Mouse (Mus musculus) Patski (cell line): ENCODE data around the gene Cass4. TPM values are rescaled to one million over a fixed set of nuclear protein-coding genes. Genes with fewer than 3 reads are reported as not detected.

ENCODE experiments used
- ATAC-seq: fragments of 100-300 bp; one replicate; pipeline ENCODE4 v1.8.0; 2021
- CTCF ChIA-PET: fragments of 350-600 bp; sonication (Branson Sonifier 250); formaldehyde crosslinking; loops from one replicate; lab custom pipeline; 2022; ENCODE audit warnings: inconsistent platforms; lab: Charles Lee
- POLR2A ChIA-PET: fragments of 350-600 bp; sonication (Branson Sonifier 250); formaldehyde crosslinking; loops from one replicate; lab custom pipeline; 2022; ENCODE audit warnings: antibody characterized with exemption, inconsistent platforms; lab: Charles Lee
- DNase-seq: peaks from one replicate; pipeline ENCODE4 v3.0.0-alpha.2; 2011; ENCODE audit warnings: low read depth, low spot score
- H3K27me3 ChIP-seq: fragments of 371-371 bp; one replicate; pipeline ENCODE4 v1.5.1; 2021
- CTCF ChIP-seq: fragments of 100-300 bp; IDR thresholded peaks from one replicate; pipeline ENCODE4 v1.5.1; 2021
- in situ Hi-C: fragments of 300-500 bp; cut with MboI; formaldehyde crosslinking; loops from 3 replicates; pipeline ENCODE4 v1.11.1; 2018; ENCODE audit warnings: low pct_unique_long_range_greater_than_20kb, mixed read lengths
- polyA plus RNA-seq: library from polyadenylated mRNA; unstranded; gene quantifications from one replicate; pipeline ENCODE4 v1.2.3, GENCODE M21; 2021

Gene Cass4
- polyA plus RNA-seq, 1 experiment from 2014 or later: not detected

DNA sequence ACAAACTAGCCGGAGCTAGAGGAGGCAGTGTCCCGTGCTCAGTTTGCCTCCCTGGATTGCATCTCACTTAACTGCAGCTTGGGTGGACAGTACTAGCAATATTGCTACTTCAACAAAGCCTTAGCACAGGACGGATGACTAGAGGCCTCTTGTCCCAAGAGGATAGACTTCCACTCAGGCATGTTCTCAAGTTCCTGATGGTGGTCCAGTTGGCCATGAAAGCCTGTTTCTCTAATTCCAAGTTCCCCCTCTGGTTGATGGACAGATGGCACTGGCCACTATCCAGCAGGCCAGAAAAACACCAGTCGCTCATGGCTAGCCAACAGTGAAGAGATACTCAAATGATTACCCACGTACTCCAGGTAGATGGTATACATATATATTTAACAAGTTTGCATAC lies 37.8 kb upstream of the Cass4 start:
- POLR2A ChIA-PET: no interaction called here
- TF ChIP-seq CTCF: no peak
- CTCF ChIA-PET: no interaction called here
- DNase-seq: no peak
- in situ Hi-C loops: no loop called here
- no peak for ATAC-seq
- no peaks in the 10 kb centered on the region for H3K27me3 ChIP-seq

DNA sequence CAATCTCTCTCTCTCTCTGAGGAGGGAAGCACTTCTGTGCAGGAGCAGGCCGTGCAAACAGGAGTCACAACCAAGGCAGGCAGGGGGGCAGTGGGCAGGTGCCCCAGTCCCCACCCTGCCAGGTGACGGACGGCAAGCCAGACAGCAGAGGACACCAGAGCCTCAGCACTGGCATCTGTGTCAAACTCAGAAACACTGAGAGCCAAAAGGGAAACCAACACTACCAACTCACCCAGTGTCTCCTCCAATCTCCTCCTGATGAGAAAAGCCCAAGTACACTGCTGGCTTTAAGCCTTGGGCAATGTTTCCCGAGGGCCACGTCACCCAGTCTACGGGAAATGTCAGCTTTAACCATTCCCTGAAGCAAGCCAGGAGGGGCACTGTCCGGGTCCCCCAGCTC lies 30.4 kb upstream of the Cass4 start:
- TF ChIP-seq CTCF: no peak
- no peak for ATAC-seq
- in situ Hi-C loops: no loop called here
- ChIA-PET CTCF (no interaction called here), POLR2A (no interaction called here)
- DNase-seq: no peak
- H3K27me3 ChIP-seq: no peaks in the 10 kb centered on the region

DNA sequence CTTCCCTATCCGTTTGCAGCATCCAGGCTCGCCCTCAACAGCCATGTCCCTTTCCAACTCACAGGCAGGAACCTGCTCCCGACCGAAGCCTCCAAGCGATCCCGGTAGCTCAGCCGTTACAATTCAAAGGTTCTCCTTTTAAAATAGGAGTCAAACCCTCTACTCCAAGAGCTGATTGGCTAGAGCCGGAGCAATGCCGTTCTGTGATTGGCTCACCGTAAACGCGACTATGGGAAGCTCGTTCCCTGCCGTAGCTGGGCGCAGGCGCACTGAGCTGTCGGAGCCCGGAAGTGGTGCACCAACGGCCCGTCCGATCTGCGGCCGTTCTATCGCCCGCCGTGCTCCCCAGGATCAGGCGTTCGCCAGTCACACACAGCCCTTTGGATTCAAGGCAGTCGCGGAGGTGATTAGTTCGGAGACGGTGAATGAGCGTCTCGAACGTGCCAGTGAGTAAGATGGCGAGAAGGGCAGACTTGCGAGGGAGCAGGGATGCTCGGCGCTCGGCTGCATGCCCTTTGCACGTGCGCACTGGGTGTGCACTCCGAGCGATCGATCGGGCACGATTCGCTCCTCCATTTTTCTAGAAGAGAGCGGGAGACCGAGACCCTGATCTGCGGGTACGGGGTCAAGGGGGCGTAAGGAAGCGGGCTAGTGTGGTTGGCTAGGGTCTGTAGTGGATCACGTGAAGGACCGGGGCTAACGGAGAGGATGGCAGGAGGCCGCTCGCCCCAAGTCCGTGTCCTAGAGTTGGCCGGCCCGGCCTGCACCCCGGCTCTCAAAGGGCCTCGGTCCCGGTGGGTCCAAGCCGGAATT lies 23.0 kb upstream of the Cass4 start, which contains the start of the genes Aurka and Cstf1:
TSS of gene Aurka (minus strand) at position 125 of the 813 bp plus-strand sequence.
TSS of gene Cstf1 (plus strand) at position 271 of the 813 bp plus-strand sequence.
- DNase-seq (peak; percentile 86), ATAC-seq (peak; percentile 96)
- TF ChIP-seq CTCF: no peak
- in situ Hi-C loops: loop anchor here (10.0 kb wide), 1 partner anchor 274 kb away; no protein-coding TSS in a partner anchor
- CTCF ChIA-PET: no interaction called here
- POLR2A ChIA-PET: interaction anchor here (0.6 to 1.4 kb wide), 2 partner anchors 12 to 55 kb away, joined by 3 to 5 read pairs; no protein-coding TSS in a partner anchor
- no peaks in the 10 kb centered on the region for H3K27me3 ChIP-seq

DNA sequence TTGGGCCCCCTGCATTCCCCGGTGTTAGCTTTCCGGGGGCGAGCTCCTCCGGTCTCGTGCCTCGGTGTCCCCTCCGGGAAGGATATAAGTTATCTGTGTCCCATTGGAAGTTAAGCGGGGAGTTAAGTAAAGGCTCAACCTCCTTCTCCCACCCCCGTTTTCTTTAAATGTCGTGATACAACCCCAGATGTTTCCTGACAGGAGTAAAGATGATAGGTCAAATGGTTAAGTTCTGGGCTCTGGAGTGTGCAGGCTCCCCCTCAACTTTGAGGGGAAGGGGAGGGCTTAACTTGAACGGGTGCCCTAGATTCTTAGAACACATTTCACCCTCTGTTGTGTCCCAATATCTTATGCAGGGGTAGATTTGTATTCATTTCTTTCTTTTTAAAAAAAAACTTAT lies 22.3 kb upstream of the Cass4 start:
- DNase-seq (no peak), ATAC-seq (no peak)
- no peaks in the 10 kb centered on the region for H3K27me3 ChIP-seq
- in situ Hi-C loops: loop anchor here (10.0 kb wide), 1 partner anchor 274 kb away; no protein-coding TSS in a partner anchor
- CTCF ChIA-PET: no interaction called here
- no peak for TF ChIP-seq CTCF
- POLR2A ChIA-PET: interaction anchor here (0.6 to 1.0 kb wide), 2 partner anchors 9 to 54 kb away, joined by 3 read pairs; no protein-coding TSS in a partner anchor

DNA sequence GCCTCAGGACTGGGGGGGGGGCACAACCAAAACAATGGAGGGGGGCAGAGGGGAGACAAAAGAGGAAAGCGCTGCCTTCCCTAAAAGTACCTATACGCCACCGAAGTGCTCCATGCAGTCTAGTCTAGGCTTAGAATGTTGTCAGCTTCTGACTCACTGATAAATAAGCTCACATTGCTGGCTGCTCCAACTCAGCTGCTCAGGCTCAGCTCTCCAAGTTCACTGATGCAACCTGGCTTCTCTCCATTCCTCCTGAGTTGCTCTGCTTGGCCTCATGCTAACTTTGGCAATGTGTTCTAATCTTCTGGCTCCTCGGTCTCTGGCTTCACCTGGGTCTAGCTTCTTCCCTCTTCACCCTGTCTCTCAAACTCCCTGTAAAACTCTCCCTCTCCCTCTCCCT lies 17.0 kb upstream of the Cass4 start:
- in situ Hi-C loops: loop anchor here (5.0 to 10.0 kb wide), 2 partner anchors 61 to 268 kb away; no protein-coding TSS in a partner anchor
- no peak for ATAC-seq
- POLR2A ChIA-PET: interaction anchor here (0.7 kb wide), 1 partner anchor 48 kb away, joined by 3 read pairs; no protein-coding TSS in a partner anchor
- no peaks in the 10 kb centered on the region for H3K27me3 ChIP-seq
- CTCF ChIA-PET: interaction anchor here (1.0 kb wide), 1 partner anchor 11 kb away, joined by 4 read pairs; no protein-coding TSS in a partner anchor
- no peak for DNase-seq
- no peak for TF ChIP-seq CTCF

DNA sequence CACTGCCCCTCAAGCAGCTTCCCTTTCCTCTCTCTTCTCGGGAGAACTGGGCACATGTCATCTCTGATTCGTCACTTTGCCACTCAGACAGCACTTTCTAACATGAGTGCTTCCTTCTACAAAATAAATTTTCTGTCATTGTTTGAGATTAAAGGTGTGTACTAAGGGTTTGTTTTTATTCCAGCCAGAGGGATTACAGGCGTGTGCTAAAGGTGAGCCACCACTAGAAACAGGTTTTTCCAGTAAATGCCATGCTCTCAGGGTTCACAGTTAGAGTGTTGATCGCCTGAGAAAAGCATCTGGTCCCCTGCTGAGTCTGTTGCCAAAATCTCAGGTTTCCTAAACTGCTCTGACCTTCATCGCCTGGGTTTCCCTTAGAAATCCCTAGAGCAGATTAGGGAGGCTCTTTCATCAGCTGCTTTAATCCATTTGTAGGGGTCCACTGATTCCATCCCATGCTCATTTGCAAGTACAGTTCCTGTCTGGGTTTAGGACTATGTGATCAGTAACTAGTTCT lies 16.5 kb upstream of the Cass4 start:
- CTCF ChIA-PET: no interaction called here
- no peak for TF ChIP-seq CTCF
- H3K27me3 ChIP-seq: no peaks in the 10 kb centered on the region
- DNase-seq (no peak), ATAC-seq (no peak)
- in situ Hi-C loops: loop anchor here (5.0 to 10.0 kb wide), 2 partner anchors 60 to 268 kb away; no protein-coding TSS in a partner anchor
- POLR2A ChIA-PET: interaction anchor here (0.7 kb wide), 1 partner anchor 48 kb away, joined by 3 read pairs; no protein-coding TSS in a partner anchor

DNA sequence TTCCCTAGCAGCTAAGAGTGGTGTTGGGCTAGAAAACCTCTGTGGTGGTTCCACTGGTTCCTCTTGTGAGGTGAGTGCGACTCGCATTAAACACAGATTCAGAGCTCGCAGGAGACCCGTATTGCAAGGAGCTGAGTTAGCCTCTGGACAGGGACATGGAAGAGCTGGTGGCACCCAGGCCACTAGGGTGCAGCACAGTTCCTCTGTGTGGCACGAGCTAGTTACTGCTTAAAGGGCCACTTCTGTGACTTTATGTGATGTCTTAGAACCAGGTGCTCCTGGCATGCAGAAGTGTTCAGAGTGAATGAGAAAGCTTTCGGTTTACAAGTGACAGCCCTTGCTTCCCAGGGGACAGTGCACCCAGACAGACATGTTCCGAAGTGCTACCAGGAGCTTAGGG lies 15.3 kb upstream of the Cass4 start:
- no peak for TF ChIP-seq CTCF
- ATAC-seq (no peak), DNase-seq (no peak)
- in situ Hi-C loops: loop anchor here (5.0 to 10.0 kb wide), 2 partner anchors 59 to 266 kb away; no protein-coding TSS in a partner anchor
- no peaks in the 10 kb centered on the region for H3K27me3 ChIP-seq
- ChIA-PET CTCF (interaction anchor here (0.6 to 1.1 kb wide), 4 partner anchors 9 to 98 kb away, joined by 3 read pairs; no protein-coding TSS in a partner anchor), POLR2A (no interaction called here)

DNA sequence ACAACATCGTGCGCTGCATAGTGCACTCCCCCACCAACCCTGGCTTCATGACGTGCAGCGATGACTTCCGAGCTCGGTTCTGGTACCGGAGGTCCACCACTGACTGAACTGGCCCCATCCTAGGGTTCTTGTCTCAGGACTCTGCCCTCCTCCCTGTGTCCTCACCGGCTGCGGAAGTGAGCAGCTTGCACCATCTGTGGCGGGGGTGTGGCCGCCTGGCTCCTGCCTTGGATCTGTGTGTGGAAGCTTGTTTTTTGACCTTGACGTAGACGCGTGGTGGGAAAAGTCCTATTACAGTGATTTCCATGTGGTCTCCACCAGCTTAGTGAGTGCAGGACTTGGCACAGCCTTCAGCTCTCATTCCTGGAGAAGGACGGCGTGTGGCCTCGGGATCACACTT lies 13.1 kb upstream of the Cass4 start:
- CTCF ChIA-PET: interaction anchor here (1.1 kb wide), 1 partner anchor 42 kb away, joined by 3 read pairs; no protein-coding TSS in a partner anchor
- POLR2A ChIA-PET: interaction anchor here (1.3 kb wide), 1 partner anchor 9 kb away, joined by 3 read pairs; no protein-coding TSS in a partner anchor
- ATAC-seq: no peak
- no peak for TF ChIP-seq CTCF
- in situ Hi-C loops: no loop called here
- H3K27me3 ChIP-seq: no peaks in the 10 kb centered on the region
- no peak for DNase-seq

DNA sequence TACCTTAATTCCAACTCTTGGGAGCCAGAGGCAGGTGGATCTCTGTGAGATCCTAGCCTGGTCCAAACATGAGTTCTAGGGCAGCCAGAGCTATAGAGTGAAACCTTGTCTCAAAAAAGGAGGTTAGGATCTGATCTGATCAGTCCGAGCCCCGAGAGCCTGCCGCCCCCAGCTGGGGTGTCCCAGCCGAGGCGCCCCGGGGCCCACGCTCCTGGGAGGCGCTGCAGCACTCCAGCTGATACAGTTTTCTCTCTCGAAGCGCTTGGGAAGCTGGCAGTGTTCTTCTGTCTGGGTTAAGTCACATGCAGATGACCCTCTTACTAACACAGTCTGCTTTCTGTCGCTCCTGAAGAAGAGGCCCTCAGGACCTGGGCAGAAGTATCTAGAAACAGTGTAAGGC lies 12.3 kb upstream of the Cass4 start:
- no peak for TF ChIP-seq CTCF
- H3K27me3 ChIP-seq: no peaks in the 10 kb centered on the region
- ChIA-PET CTCF (interaction anchor here (1.1 to 1.3 kb wide), 2 partner anchors 8 to 41 kb away, joined by 3 read pairs; no protein-coding TSS in a partner anchor), POLR2A (interaction anchor here (1.3 kb wide), 1 partner anchor 9 kb away, joined by 3 read pairs; no protein-coding TSS in a partner anchor)
- in situ Hi-C loops: no loop called here
- DNase-seq: no peak
- no peak for ATAC-seq

DNA sequence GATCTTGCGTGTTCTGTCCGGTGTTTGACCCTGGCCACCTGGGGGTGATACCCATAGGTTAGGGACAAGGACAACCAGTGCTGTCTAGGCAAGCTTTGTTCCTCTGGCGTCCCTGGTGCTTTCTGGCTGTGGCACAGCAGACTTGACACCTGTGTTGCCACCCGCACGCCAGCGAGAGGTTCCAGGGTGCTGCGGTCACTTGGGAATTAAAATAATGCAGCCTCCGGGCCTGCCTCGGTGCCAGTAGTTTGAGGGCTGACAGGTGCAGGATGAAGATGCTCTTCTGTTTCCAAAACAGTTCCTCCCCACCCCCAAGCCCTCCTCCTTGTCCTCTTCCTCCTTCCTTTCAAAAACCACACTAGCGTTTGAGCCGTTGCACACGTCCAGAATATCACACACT lies 11.7 kb upstream of the Cass4 start:
- CTCF ChIA-PET: interaction anchor here (1.3 kb wide), 1 partner anchor 9 kb away, joined by 3 read pairs; no protein-coding TSS in a partner anchor
- POLR2A ChIA-PET: no interaction called here
- no peaks in the 10 kb centered on the region for H3K27me3 ChIP-seq
- ATAC-seq (no peak), DNase-seq (no peak)
- no peak for TF ChIP-seq CTCF
- in situ Hi-C loops: no loop called here
